Mouse (Mus musculus) thymus, adult 2 months (tissue): ENCODE measurements around the gene Gm28047.

Experiments
- CTCF ChIP-seq: fragments of 200-500 bp; IDR thresholded peaks from 2 replicates; pipeline ENCODE4 v1.5.1; 2012; ENCODE audit warnings: mild to moderate bottlenecking, control low read depth, low read length, moderate library complexity, borderline replicate concordance; ENCODE audit not compliant: control insufficient read depth, poor library complexity, insufficient read depth; ENCODE audit errors: extremely low read depth
- POLR2A ChIP-seq: fragments of 200-500 bp; IDR thresholded peaks from 2 replicates; pipeline ENCODE4 v1.6.1; 2012; ENCODE audit warnings: mild to moderate bottlenecking, low read length, control low read depth, moderate library complexity; ENCODE audit not compliant: control insufficient read depth, poor library complexity, insufficient read depth; ENCODE audit errors: extremely low read depth

DNA sequence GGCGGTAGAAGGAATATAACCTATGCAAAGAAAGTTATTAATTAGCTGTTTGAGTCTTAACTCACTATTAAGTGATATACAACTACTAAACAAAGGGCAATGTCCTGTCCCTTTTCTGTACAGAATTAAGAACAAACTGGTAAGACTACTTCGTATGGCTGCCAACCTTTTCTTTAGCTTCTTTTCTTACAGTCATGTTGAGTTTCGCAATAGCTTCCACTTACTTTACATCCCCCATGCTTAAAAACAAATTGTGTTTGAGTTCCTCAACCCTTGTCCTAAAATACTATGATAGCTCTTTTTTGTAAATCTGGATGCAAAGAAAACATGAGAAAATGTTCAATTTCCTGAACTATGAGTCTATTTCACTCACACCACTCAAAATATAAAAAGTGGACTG lies 1.7 kb downstream of the Gm28047 start:
- TF ChIP-seq POLR2A (no peak), CTCF (no peak)
